Mouse (Mus musculus): ENCODE measurements around the gene Hoxd4. TPM values are rescaled to one million over a fixed set of nuclear protein-coding genes. Genes with fewer than 3 reads are reported as not detected.

The Hoxd4 gene
- total RNA-seq, 2 experiments from 2014 or later, result not detected

DNA sequence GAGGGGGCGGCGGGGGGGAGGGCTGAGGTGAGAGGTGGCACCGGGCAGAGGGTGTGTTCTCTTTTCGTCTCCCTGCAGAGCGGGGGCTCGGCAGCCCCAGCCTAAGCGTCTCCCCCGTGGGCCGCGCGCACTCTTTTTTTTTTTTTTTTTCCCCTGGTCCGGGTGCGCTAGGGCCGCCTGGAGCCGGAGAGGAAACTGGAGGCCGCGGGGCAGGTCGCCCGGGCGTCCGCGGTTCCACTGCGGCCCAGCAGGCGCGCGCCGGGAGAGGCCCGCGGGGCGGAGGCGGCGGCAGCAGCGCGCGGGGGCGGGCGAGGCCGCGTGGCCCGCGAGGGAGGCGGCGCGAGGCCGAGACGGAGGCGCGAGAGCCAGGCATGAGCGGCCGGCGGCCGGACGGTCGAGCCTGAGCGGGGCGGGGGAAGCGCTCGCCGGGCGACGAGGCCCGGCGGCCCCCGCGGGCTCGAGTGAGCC, 6.7 kb upstream of the Hoxd4 start:
- DNase-seq (ENCODE audit: low spot score in 2 of 2), result no peak

DNA sequence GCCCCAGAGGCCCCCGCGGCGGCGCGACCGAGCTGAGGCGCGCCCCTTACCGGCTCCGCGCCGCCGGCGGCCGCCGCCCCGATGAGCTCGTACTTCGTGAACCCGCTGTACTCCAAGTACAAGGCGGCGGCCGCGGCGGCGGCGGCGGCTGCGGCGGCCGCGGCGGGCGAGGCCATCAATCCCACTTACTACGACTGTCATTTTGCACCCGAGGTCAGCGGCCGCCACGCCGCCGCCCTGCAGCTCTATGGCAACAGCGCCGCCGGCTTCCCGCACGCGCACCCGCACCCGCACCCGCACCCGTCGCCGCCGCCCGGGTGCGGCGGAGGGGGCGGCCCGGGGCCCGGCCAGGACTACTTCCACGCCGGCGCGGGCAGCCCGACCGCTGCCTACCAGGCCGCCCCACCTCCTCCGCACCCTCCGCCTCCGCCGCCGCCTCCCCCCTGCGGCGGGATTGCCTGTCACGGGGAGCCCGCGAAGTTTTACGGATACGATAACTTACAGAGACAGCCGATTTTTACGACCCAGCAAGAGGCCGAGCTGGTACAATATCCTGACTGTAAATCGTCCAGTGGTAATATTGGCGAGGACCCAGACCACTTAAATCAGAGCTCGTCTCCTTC, 6.2 kb upstream of the Hoxd4 start:
- no peak for DNase-seq (ENCODE audit: low spot score in 2 of 2)

DNA sequence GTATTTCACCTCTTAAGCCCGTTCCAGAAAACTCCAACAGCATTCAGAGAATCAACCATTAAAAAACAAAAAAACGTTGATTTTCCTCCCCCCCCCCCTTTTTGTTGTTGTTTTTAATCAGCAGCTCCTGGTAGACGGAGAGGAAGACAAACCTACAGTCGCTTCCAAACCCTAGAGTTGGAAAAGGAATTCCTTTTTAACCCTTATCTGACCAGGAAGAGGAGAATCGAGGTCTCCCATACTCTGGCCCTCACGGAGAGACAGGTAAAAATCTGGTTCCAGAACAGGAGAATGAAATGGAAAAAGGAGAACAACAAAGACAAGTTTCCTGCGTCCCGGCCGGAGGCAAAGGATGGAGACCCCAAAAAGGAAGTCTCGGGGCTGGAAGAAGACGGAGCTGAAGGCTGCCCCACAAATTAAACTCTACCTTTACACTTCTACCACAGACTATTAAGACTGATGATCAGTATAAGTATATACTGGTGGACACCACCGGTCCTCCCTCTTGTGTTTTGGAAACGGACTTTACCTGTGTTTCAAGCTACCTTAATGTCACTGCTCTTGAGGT, 5.3 kb upstream of the Hoxd4 start:
- DNase-seq (ENCODE audit: low spot score in 2 of 2), result no peak

DNA sequence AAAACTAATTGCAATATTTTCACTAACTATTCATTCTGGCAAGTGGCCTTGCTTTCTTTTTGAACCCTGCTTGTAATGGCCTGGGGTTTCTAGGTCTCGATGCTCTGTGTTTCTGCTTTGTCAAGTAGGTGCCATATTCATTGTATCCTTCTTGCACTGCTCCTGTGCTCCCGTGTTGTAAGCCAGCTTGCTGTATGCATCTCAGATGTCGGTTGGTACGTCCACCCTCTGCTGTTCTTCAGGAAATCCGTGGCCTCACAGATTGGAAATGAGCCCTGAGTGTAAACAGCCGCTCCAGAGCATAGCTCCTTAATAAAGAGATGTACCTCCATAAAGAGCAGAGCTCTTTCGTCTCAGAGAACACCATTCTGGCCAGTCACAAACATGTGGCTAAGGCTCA, 4.1 kb upstream of the Hoxd4 start:
- DNase-seq (ENCODE audit: low spot score in 2 of 2), result no peak

DNA sequence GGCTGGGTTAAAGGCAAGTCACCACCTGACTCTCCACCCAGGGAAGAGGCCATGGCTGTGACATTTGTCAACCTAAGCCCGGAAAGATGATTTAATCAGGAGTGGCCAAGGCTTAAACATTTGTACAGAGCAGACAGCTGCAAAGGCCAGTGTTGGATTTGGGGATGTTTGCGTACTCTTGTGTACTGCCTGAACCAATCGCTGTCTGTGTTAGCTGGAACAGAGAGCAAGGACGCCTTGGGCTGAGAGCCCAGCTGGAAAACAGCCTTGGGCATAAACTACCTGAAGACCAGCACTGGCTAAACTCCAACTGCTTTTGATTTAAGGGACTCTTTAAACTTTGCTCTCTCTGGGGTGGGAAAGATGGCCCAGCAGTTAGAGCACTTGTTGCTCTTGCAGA, 3.1 kb upstream of the Hoxd4 start:
- no peak for DNase-seq (ENCODE audit: low spot score in 2 of 2)

DNA sequence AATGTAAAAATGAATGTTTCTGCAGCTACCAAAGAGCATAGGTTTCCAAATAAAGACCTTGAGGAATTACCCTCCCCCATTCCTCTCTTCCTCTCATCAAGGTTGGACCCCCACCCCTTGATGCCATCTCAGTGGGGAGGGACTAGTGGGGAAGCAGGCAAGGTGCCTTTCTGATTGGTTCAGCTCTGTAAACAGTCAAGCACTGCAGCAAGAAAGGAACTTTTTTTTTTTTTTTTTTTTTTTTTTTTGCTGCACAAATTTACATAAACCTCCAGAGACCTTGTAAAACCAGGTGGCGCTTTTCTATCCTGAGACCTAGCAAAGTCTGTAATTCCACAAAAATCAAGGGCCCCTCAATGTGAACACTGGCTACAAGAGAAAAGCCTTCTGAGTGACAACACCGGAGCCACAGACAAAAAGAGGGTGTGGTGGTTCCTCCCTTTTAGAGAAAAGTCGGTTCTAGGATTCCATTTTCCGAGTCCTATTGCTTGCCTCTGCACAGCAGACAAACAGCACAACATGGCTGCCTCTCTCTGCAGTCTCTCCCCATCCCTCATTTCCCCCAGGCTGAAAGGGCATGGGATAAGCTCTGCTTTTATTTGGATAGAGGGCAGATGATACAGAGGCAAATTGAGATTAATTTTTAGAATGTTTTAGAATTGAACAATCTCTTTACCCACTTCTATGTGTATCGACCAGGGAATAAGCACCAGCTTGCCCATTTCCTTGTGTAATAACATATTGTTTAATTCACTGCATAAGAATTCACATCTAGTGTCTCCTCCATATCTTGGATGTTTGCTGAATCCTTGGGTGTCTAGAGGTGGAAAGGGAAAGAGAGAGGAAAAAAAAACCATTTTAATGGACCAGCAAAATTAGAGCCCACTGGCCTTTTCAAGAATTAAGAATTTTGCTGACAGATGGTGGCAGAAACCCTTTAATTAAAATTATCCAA, 2.0 kb upstream of the Hoxd4 start:
- no peak for DNase-seq (ENCODE audit: low spot score in 2 of 2)

DNA sequence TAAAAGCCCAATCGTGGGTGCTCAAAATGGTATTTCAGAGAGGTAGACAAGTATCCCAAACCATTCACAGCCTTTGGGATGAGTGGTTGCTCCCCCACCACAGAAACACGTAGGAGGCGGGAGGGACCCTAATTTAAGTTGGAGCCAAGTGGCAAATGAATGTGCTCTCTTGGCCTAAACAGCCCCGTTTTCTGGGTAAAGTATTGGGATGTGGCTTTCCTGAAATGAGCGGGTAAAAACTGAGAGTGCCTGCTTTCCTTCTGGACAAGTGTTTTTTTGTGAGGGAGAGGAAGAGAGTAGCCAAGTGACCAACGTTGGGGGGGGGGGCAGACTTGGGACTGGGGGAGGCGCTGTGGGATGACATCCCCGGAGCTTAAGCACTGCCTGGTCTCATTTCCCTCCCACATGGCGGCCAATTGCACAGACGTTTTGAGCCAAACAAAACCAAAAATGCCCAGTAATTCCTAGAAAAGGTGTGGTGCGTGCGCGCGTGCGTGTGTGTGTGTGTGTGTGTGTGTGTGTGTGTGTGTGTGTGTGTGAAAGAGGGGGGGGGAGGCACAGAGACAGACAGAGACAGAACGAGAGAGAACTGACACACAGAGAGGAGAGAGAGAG, 693 bp upstream of the Hoxd4 start:
- no peak for DNase-seq (ENCODE audit: low spot score in 2 of 2)

DNA sequence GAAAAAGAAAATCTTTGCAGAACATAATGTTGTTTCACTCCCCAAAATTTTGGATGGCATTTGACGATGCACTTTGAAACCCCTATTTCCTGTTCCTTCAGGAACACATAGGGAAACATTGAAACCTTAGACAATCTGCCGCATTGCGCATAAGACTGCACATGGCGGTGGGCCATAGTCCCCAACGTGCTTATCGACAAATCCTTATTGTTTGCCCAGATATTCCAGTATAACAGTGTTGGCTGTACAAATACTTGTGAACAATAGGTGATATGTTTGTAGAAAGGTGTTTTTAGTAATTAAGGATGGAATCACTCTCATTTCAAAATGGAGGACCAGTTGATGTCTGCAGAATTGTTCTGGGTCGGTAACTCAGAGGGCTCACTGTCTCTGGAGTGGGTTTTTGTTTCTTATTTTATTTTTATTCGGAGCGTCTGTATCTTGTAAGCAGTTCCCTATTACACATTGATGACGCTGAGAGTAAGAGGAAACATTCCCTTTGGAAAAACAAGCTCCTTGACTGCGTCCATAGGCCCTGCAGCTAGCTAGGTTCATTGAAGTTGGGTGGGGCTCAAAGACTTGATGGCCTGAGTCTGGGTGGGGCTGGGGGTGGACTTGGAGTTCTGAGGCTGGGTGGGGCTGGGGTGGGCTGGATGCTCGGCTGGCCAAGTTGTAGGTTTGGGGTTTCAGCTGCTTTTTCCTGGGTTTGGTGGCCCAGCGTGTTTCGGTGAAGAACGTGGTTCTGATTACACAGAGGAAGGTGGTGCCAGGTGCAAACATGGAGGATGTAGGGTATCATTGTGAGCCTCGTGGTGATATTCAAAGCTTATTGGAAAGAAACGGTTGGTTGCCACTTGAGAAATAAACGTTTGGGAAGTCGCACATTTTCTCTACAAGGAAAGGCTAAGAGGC, 1.8 kb downstream of the Hoxd4 start:
- DNase-seq (ENCODE audit: low spot score in 2 of 2), result no peak

DNA sequence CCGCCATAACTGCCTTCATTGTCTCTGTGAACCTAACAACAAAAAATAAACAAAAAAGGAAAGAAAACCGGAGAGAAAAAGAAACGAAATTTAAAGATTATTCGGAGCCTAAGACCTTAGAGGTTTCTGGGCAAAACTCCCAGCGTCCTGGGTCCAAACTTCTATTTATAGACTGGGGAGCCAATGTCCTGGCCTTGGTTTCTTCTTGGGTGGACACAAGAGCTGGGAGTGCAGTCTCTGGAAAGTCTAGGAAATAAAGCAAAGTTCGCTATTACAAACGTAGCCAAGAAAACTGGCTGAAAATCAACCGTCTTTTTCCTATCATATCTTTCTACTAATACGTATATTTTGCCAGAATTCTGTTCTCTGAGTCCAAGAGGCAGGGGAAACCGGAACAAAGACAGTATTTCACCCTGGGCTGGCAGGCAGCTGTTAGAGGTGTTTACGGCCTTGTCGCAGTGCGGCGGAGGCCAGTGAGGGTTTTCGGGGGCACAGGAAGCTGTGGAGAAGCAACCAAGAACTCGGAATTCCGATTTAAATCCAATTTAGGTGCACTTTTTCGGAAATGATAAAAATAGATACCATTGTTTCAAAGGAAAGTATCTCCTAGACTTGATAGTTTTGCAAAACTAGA, 2.5 kb downstream of the Hoxd4 start:
- no peak for DNase-seq (ENCODE audit: low spot score in 2 of 2)

DNA sequence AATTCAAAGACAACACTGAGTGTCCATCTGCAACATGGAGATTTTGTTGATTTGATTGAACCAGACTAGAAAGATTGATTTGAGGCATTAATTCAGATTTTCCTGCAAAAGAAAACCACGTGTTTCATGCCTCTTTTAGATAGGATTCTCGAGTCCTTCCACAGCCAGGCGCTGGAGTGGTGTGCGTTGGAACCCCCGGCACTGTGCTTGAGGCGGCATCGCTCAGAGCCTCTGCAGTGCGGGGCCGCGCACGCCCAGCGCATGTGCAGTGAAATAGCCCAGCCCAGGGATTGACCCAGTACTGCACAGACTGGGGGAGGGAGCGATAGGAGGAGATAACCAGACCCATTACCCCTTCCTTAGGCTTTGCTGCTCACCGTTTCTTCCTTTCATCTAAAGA, 3.2 kb downstream of the Hoxd4 start:
- DNase-seq (ENCODE audit: low spot score in 2 of 2), result no peak

DNA sequence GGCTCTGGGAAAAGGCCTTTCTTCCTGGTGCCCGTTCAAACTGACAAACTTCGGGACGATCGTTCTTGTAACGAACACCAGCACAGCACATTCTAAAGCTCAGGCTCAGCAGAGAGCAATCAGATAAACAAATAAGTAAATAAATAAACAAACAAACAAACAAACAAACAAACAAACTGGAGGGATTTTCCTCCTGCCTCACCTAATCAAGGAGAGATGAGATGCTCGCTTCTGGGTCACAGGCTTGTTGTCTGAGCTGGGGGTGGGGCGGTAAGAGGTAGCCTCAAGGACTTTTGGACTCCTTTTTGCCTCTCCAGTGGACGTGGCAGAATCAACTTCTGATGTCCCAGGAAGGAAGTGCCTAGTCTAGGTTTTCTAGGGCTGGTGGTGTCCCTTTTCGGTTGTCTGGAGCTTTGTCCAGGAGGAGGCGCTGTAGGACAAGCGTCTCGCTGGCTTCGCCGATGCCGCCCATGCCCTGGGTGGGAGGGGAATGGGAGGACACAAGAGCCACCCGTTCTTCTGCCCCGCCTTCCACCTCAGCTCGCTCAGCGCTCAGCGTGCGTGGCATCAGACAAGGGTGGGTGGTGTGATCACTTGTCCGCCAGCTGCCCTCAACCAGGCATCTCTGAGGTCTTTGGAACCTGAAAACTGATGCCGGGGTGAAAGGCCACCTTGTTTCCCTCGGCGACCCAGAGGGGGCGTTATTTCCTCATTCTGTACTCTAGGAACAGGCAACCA, 3.9 kb downstream of the Hoxd4 start:
- peak; percentile 67 to 75 for DNase-seq (ENCODE audit: low spot score in 2 of 2)

DNA sequence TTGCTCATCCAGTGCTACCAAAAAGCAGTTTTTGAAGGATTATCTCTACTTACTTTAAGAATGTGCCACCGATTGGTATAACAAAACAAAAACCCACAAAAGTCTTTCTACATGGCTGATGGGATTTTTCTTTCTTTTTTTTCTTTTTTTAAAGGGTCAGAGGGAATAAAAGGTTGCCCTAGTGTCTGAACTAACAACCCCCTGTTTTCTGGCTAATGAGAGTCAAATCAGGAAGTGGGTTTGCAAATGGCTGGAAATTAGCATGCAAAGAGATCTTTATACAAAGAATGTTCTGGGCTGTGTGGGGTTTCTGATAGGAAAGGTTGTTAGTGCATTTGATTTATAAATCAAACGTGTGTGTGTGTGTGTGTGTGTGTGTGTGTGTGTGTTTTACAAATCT, 8.7 kb downstream of the Hoxd4 start:
- no peak for DNase-seq (ENCODE audit: low spot score in 2 of 2)

DNA sequence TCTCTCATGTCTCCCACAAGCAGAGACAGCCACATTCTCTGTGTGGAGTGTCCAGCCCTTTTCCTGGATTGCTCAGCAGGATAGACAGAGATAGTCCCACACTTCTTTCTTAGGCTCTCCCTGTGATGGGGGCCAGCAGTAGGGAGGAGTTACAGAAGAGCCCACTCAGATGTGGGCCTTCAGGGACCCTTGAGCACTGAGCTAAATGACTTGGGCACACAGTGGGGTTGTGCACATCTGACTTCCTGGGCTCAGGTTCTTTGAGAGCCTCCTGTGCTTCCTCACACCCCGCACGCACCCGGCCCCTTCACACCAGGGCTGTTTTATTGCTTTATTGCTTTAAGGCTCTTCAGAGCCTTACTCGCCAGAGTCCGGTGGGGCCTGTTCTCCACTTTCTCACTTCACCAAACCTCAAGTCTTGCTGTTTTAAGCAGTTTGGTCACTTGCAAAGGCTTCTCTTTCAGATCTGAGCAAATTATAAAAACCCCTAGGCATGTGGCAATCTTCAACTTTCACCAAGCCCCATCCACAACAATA, 9.3 kb downstream of the Hoxd4 start:
- no peak for DNase-seq (ENCODE audit: low spot score in 2 of 2)

DNA sequence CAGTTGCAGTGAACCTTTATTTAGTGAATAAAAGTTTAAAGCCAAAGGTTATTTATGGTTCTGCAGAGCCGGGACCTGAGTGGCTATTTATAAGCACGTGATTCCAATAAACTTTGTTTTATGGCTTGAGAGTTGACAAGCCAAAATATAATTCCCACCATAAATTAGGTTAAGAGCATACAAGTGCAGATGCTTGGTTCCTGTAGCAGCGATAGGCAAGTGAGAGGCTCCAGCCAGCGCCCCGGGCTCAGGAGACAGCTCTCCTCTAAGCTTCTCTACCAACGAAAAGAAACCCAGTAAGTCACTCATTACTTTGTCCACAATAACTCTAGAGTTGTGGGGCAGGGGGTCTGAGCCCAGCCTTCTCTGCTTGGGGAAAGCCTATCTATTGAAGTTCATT, 10.2 kb downstream of the Hoxd4 start:
- DNase-seq (ENCODE audit: low spot score in 2 of 2), result no peak

DNA sequence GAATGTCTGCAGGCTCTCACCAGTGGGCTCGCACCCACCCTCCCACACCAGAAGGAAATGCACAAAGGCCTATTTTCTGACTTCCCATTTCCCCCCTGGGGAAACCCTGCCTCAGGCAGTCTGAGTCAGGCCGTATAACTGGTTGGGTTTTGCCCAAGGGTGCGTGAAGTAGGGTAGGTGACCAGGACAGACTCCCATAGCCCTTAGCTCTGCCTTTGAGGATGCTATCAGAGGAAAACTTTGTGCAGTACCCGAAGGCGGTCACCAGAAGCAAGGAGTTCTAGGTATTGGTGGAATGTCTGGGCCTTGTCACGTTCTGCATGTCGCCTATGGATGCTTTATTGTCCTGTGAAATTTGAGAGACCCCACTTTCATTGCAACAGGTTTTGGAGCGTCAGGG, 11.2 kb downstream of the Hoxd4 start:
- DNase-seq (ENCODE audit: low spot score in 2 of 2), result no peak

DNA sequence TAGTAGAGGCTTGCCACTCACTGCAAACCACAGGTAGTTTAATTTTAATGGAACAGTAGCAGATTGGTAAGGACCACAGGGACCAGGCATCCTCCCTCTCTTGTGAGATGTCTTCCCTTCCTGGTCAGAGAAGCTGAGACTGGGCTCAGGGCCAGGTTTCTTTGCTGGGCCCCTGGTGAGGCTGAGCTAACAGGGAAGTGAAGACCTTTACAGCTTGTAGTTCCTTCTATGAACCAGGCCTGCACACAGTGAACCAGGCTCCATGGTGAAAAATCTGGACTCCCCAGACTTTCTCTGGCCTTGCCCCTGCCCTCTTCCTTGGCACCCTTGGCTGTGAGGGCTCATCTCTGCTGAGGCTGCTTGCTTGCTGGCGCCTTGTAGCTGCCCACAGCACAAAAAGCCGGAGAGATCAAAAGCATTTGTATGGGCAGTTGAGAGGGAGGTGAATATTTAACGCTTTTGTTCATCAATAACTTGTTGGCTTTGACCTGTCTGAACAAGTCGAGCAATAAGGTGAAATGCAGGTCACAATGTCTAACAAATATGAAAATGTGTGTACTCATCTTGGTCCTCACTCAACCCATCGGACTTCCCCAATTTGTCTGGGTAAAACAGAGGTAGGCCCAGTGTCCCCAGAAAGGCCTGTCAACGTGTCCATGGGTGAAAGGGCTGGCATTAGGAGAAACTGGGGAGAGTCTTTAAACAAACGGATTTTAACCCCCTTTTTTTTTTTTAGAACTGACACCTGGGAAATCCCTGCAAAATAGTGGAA, 12.7 kb downstream of the Hoxd4 start:
- DNase-seq (ENCODE audit: low spot score in 2 of 2), result no peak

DNA sequence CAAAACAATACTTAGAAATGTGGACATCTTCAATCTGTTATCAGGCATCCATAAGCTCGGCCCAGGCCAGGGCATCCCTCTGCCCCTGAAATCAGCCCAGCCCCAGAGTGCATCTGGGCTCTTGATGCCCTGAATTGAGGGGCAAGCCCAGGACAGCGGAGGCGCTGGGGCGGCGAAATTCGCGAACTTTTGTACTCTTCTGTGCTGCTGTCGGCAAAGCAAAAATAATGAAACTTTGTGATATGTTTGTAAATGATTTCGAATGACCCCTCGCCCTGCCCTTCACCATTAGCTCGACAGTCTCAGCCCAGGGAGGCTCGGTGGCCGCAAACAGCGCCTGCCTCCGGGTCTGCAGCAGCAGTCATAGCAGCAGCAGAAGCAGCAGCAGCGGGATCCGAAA, 13.4 kb downstream of the Hoxd4 start:
- no peak for DNase-seq (ENCODE audit: low spot score in 2 of 2)

DNA sequence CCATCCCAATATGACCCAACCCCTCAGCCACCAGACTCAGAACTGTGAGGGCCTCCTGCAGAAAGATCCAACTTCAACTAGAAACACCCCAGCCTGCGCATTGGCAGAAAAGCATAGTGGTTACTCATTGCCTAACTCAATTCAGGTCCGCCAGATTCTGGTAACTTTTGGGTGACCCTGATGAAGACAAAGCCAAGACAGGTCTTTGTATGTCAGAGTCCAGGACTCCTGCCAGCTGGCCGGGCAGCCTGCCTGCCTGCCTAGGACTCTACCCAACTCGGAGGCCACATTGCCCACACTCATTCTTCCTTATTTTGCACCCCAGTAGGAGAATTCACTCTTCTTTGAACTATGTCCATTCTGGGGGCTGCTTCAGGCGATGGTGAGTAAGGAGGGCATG, 14.8 kb downstream of the Hoxd4 start, which contains the start of gene Gm28230:
Gene Gm28230 (plus strand): TSS at position 178 of the 400 bp plus-strand sequence.
- DNase-seq (ENCODE audit: low spot score in 2 of 2), result no peak
